Mouse (Mus musculus) right cerebral cortex, postnatal 14 days (tissue): Measurements from ENCODE around the gene Grwd1.

Experiments
- DNase-seq: peaks from one replicate; pipeline ENCODE4 v3.0.0; 2022

The Grwd1 gene

DNA sequence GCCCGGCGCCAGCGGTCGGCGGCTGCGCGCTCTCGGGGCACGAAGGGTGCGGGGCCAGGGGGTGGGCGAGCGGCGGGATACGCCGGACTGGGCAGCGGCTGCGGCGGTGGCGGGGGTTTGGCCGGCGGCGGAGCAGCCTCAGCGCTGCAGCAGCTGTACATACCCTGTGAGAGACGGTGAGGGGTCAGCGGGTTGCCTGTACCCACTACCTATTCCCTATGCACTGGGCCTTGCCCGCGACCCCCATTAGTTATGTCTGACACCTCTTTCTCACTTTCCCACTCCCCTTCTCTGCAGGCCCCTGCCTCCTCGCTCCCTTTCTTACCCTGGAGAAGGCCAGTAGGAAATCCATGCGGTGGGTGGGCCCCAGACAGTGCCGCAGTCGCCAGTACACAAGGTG lies 3.2 kb upstream of the Grwd1 start:
- DNase-seq = no peak

DNA sequence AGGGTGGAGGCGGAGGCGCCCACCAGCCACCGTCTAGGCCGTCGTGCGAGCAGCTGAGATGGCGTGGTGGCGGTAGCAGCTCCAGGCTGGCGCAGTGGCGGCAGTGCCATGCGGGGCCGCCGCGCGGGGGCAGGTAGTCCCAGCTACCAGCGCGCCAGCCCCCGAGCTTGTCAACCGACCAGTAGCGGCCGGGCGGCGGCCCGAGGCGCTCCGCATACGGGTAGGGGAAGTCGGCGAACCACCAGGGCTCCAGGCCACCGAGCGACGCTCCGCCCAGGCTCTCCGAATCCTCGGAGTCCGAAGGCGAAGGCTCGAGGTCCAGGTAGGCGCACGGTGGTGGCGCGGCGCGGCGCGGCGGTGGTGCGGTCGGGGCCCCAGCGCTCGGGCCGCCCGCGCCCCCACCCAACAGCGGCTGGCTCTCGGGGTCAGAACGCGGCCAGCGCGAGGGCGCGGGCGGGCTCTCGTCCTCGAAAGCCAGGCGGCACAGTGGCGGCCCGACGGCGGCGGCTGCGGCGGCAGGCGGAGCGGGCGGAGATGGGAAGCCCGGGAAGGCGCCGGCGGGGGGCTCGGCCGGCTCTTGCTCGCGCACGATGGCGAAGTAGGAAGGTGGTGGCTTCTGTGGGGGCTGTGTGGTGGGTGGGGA lies 2.5 kb upstream of the Grwd1 start:
- peak; percentile 44 for DNase-seq

DNA sequence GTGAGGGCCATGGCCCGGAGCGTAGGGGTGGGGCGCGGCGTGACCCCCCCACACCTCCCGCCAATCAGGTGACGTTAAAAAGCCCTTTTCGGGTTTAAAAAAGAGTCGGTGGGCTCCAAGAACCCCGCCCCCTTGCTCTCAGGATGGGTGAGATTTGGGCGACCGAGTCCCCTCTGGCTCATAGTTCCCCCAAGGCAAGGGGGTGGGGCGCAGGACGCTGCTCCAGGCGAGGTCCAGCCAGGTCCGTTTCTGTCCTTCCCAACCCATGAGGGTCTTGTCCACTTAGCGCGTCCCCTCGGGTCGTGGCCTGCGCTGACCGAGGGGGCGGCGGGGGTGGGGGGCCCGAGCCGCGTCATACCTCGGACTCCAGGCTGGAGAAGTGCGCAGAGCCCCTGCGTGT lies 1.7 kb upstream of the Grwd1 start:
- no peak for DNase-seq

DNA sequence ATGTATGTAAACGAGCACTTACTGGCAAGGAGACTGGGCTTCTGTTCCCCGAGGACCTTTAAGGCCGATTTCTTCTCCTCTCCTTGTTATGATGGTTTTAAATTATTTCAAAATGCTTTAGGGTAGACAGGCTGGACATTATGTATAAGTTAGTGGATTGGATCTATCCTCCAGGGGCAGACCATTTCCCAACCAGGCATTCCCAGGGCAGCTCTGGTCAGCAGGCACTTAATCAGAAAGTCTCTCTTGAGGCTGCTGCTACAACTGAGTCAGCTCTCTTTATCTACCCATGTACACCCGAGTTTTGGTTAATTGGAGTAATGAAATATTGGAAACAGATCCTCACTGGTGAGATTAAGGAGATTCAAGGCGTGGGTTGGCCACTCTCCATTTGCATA lies 383 bp upstream of the Grwd1 start:
- no peak for DNase-seq

DNA sequence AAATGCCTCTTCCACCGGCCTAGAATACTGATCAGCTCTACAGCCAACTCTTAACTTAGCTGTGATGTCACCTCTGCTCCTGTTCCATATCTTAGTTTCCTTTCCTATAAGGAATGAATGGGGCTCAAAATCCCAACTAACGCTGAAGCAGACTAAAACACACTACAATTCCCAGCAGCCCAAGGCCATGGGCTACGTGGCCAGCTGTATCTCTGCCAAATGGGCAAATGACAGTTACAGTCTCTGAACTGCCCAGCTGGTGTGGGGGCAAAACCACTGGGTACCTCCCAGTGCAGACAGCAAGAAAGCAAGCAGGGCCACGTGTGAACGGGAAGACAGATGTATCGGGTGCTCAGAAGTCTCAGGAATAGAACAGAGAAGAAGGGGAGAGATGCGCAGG lies 4.1 kb downstream of the Grwd1 start:
- DNase-seq = no peak

DNA sequence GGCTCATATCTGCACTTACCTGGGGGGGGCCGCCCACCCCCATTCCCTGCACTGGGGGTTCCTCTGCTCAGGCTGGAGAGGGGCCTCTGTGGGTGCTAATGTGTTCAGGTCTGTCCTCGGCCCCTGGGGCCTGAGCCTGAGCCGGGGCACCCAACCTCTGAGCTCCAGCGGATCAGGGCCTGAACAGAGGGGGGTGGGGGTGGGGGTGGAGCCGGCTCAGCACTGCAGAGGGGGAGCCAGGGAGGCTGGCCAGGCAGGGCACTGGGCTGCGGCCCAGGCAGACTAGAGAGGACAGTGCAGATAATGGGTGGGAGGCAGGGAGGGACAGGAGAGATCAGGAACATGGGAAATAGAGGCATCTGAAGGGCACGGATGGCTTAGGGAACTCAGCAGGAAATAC lies 6.1 kb downstream of the Grwd1 start, which contains the start of gene Kcnj14:
Gene Kcnj14 (minus strand): TSS at position 185 of the 400 bp plus-strand sequence.
- DNase-seq = no peak

DNA sequence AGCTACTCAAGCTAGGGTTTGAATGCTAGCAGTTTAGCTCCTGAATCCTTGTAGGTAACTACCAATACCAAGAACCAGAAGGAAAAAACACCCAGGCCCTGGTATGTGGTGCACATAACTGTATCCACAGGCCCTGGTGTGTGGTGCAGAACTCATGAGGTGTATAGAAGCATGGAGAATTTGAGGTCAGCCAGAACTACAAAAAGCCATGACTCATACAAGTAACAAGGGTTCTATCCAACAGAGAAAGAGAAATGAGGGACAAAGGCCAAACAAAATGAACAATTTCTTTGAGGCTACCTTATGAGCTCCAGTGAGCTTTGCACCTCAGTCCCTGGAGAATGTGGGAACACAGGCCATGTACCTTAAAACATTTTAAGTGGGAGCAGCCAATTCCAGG lies 9.8 kb downstream of the Grwd1 start:
- no peak for DNase-seq

DNA sequence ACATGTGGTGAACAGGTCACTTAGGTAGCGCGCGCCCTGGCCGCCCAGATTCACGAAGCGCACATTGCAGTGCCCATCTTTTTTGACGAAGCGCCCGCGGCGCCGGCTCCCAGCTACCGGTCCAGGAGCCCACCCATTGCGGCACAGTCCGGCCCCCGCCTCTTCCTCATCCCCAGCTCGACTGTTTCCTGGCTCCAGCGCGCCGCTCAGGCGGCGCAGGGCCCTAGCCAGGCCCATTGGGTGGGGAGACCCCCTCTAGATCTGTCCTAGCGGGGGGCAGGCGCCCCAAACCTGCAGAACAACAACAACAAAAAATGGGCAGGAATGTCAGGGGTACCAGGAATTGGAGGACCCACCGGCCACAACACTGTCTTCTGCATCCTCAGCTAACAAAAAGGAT lies 10.9 kb downstream of the Grwd1 start:
- DNase-seq = no peak

DNA sequence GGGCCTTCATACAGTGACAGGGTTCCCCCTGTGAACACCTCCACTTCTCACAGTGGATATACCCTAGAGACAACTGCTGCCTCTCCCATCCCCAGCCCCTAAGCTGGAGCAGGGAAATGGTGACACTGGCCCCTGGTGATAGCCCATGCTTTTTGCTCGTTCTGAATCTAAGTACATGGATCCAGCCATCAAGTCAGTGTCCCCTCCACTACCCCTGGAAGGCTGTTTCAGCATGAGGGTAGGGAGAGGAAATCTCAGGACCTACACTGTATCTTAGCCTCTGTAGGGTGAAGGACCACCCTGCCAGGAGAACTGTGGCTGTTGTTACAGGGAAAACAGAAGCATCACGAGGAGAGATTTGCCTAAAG lies 14.8 kb downstream of the Grwd1 start:
- no peak for DNase-seq

DNA sequence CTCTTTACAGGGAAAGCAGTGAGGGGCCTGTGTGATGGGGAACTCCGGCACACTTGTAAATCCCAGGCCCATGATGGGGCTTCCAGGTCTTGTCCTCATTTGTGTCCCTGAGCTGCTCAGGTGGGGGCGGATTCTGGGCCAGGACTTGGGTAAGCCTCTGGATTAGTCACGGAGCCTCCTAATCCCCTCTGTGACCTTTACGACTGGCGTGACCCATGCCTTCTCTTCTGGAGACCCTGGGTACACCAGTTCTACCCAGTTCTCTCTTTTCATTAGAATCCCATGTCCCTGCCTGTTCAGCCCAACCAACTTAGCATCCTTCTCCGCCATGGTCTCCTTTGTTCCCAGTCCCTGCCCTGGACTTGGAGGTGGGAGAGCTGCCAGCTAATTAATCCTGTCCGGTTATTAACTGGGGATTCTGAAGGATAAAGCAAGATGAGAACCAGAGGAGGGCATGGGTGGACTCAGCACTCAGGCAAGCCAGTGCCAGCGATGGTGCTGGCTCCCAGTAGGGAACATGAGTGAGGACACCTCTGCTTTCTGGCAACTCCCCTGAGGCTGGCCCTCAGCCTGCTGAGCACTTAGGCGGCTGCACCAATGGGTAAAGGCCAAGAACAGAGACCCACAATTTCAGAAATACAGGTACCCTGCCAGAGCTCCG lies 15.3 kb downstream of the Grwd1 start:
- DNase-seq = no peak

DNA sequence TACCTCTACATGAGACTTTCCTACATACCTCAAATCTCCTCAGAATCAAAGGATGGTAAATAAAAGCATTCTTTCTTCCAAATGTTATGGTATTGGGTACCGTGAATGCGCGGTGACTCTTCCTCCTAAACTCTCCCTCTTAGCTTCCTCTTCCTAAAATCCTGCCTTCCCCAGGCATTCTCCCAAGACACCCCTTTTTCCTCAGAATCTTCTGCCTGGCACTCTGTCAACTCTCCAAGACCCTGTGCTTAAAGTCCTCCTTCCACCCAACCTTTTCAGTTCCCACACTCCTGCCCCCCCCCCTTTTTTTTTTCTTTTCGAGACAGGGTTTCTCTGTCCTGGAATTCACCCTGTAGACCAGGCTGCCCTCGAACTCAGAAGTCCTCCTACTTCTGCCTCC lies 15.9 kb downstream of the Grwd1 start:
- DNase-seq = no peak

DNA sequence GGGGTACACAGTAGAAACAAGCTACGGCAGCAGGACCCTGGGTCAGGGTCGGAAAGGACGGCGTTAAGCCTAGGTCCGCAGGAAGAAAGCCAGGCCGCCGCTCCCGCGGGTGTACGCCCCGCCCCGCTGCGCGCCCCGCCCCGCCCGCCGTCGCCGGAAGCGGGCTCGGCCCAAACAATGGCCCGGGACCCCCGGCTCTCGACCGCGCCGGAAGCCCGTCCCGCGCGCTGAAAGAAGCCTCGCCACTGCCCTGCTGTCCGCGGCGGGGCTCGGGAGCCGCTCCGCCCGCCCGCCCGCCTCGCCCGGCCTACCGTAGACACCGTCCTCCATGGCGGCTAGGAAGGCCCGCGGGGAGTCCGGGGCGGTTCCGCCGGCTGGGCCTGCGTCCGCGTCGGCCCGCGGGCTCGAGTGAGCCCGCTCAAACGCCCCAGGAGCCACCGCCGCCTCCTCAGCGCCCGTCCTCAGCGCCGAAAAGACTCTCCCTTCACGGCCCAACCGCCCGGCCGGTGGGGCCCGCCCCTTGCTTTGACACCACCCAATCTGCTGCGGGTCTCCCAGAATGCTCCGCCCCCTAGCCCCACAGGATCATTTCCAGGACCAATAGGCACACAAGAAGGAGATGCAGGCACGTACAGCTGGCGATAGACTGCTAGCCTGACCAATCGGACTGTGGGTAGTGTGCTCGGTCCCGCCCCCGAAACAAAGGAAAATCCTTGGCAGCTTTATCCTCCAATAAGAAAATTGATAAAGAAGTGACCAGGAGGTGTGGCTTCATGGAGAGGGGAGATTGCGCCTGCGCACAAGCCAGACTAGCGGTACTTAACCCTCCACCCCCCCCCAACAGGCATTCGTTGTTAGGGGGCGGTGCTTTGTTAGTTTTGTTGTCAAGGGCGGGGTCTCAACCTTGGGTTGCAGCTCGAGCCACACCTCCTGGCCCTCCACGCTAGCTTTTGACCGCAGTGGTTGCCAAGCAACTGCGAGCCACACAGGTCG lies 16.7 kb downstream of the Grwd1 start, which contains the start of gene Cyth2:
Gene Cyth2 (minus strand): TSS at position 795 of the 993 bp plus-strand sequence.
- peak; percentile 99 for DNase-seq

DNA sequence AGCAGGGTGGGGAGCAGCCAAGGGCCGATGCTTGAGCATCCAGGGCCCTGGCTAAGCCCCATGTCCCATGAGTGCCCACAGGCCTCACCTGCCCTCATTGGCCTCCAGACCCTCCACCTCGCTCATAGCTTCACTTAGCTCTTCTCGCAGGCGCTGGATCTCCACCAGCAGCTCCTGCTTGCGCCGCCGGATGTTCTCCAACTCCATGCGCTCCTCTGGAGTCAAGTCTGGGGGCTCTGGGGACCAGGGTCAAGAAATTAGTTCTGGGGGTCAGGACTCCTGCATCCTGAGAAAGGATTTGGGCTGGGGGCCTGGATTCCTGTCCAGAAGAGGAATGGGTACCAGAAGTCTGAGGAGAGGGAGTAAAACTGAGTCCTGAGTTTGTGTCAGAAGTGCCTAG lies 17.8 kb downstream of the Grwd1 start:
- DNase-seq = no peak

DNA sequence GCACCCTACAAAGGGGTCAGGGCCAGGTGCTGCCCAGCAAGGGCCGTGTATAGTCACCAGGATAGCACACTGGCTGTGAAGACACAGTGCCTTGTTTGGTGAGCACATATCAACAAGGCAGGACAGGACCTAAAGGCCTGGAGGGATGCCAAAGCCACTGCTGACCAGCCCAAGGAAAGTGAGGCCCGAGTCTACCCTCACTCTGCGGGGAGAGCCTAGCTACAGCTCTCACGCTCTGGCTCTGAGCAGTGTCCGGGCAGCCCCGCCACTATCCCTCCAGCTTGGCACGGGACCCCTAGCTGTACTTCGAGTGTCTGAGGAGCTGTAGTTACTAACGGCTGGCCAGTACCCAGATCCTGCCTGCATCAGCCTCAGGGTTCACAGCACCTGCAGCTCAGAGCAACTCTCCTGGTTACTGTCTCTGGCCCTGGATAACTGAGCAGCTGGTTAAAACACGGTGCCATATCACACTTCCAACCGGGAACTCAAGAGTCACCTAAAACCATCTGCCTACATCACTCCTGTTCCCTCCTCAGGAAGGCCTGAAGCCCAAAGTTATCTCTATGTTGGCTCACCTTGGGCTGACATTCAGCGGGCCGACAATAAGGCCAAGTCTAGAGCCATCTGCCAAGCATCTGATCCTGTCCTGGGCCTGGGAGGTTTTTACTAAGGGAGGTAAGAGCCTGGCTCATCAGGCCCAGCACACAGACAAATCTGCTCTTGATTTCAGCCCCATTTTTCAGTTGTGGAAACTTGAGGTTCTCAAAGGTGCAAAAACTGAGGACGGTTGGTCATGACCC lies 21.3 kb downstream of the Grwd1 start:
- no peak for DNase-seq

DNA sequence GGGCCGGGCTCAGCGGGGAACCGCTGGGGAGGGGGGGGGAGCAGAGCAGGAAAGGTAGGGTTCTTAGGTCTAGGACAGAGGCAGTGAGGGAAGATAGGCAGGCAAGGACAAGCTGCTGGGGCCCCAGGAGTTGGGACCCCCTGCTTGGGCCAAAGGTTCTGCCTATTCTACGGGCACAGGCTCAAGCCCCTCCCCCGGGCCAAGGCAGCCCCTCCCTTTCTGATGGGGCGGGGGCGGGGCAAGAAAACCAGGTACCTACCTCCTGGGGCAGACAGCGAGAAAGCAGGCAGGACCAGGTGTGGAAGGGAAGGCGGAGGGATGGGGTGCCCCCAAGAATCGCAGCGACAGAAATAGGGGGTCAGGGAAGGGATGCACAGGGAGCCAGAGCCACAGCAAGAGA lies 22.3 kb downstream of the Grwd1 start:
- DNase-seq = no peak

DNA sequence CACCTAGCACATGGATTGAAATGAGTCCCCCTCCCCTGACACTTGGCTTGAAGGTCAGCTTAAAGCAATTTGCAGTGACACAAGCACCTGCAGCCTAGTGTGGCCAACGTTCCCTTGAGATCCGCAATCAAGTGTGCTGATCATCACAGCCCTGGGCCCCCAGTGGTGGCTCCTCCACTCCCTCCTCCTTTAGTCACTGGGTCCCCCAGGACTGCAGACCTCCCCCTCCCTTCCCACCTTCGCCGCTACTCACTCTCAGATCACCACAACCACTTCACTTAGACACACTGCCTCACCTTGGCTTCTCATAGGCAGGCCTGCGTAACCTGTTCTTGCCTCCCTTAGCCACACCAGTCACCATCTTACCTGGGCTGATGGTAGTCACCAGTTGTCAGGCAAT lies 24.8 kb downstream of the Grwd1 start:
- DNase-seq = no peak

DNA sequence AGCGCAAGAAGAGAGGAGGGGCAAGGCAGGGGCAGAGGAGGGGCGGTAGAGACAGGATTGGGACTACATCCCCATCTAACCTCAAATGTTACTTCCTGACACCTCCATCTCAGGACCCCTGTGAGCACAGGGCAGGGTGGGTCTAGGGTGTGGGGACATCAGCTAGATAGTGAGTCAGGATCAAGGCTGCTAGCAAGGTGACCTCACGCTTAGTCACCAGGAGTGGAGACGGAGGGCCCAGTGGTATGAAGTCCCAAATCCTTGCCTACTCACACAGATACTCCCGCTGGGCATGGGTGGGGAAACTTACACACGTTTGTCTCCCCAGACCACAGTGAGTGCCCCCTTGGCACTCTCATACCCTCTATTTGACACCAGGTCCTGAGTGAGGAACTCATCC lies 28.2 kb downstream of the Grwd1 start:
- no peak for DNase-seq

DNA sequence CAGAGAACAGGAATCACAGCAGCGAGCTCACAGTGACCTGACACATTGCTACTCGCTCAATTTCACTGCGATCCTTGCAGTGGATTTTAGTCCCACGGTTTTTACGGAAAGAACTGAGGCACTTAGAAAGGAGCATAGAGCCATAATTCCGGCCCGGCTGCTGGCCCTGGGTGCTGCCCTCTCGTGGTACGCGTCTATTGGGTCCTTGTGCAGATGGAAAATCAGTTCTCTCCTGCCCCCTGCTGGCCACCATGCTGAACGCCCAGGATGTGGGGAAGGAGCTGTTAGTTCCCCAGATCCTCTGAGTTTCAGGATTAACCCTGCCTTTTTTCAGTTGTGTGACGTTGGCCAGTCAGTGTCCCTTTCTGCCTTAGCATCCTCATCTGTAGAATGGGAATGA lies 29.4 kb downstream of the Grwd1 start:
- DNase-seq = peak; percentile 97

DNA sequence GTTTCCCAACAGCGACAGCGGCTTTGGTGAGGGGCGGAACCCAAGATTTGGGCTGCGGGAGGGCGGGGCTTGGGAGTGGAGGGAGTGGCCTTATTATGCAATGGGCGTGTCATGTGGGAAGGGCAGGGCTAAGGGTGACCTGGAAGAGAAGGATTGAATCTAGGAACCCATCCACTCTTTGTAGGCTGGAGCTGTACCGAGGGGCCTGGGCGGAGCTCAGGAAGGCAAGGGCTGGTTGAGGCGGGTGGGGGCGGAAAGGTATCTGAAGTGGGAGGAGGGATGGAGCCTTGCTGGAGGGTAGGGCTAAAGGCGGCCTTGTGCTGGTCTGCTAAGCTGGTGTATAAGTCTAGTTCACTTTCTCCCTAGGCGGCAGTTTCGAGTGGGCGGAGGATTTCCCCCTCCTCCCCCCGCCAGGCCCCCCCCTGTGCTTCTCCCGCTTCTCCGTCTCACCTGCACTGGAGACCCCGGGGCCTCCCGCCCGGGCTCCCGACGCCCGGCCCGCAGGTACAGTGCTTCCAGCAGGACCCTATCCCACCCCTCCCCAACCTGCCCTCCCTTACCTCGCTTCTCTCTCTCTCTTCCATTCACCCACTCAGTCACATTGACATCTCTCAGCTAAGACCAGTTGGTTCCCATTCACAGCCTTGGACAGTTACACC lies 30.1 kb downstream of the Grwd1 start:
- no peak for DNase-seq

DNA sequence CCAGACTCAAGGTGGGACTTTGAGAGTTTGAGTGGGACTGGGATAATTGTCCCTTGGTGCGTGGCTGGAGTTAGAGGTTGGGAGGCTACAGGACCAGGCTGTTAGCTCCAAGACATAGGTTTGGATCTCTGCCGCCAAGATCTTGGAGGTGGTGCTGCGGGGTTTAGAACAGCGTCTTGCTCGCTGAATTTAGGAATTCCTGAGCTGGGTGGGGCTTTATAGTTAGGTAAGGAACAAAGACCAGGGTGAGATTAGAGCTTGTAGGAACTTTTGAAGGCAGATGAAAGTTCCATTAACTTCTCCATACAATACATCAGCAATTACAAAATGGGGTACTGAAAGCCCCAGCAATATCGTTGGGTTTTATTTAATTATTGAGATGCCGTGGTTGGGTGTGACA lies 30.7 kb downstream of the Grwd1 start:
- no peak for DNase-seq

DNA sequence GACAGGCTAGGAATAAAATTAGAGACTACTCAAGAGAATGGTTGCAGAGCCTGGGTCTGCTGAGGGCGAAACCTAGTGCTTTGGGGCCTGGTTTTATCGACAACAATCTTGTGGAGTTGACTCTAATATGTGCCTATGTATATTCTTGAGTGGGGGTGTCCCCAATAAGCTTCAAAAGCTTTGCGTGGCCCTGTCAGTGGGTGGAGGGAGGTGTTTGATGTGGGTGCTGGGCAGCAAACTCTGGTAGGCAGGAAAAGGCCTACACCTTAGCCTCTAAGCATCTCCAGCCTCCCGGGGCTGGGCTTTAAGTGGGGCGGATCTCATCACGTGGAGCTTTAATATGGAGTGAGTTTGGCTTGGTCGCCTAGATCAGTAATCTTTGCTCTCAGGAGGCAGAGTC lies 31.8 kb downstream of the Grwd1 start:
- DNase-seq = no peak

DNA sequence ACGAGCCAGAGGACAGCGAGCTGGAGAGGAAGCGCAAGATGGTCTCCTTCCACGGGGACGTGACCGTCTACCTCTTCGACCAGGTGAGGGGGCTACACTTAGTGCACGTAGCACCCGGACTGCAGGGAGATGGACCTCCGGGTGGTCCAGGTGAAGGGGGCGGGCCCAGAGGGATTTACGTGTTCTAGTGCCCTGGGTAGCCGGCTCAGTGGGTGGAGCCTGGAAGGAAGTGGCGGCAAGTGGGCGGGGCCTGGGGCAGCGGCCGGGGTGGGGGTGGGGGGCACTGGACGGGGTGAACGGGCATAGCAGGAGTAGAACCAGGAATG lies 32.3 kb downstream of the Grwd1 start:
- DNase-seq = no peak
